Mouse (Mus musculus) liver, embryonic 11.5 days (tissue): ENCODE data around the gene Chl1. TPM values are rescaled to one million over a fixed set of nuclear protein-coding genes. Genes with fewer than 3 reads are reported as not detected.

ENCODE experiments used
- ATAC-seq: fragments of 200-750 bp; cut with Nextera tagmentation; replicated peaks from 2 replicates; pipeline ENCODE4 v1.8.0; 2017; ENCODE audit warnings: moderate number of reproducible peaks, mild to moderate bottlenecking, moderate TSS enrichment, moderate library complexity; ENCODE audit not compliant: low FRiP score
- DNase-seq: peaks from one replicate; pipeline ENCODE4 v3.0.0-alpha.2; 2017; ENCODE audit warnings: low spot score
- H3K27ac ChIP-seq: fragments of 300-500 bp; sonication (generic); 2 replicates; pipeline ENCODE4 v1.5.1; 2014; ENCODE audit warnings: mild to moderate bottlenecking, low read depth, low read length, control low read depth
- H3K27me3 ChIP-seq: fragments of 300-500 bp; sonication (generic); replicated peaks from 2 replicates; pipeline ENCODE4 v1.6.1; 2014; ENCODE audit warnings: low read length, mixed read lengths; ENCODE audit not compliant: control insufficient read depth, insufficient read depth
- H3K36me3 ChIP-seq: fragments of 300-500 bp; sonication (generic); 2 replicates; pipeline ENCODE4 v1.6.1; 2014; ENCODE audit warnings: mild to moderate bottlenecking, low read length, moderate library complexity, mixed read lengths; ENCODE audit not compliant: control insufficient read depth, insufficient read depth
- H3K4me1 ChIP-seq: fragments of 300-500 bp; sonication (generic); replicated peaks from 2 replicates; pipeline ENCODE4 v1.6.1; 2014; ENCODE audit warnings: low read length, mixed read lengths; ENCODE audit not compliant: control insufficient read depth, insufficient read depth
- H3K4me2 ChIP-seq: fragments of 300-500 bp; sonication (generic); 2 replicates; pipeline ENCODE4 v1.6.1; 2014; ENCODE audit warnings: mild to moderate bottlenecking, control low read depth, moderate library complexity
- H3K4me3 ChIP-seq: fragments of 300-500 bp; sonication (generic); 2 replicates; pipeline ENCODE4 v1.5.1; 2014; ENCODE audit warnings: low read depth, low read length, control low read depth
- H3K9ac ChIP-seq: fragments of 300-500 bp; sonication (generic); 2 replicates; pipeline ENCODE4 v1.6.1; 2014; ENCODE audit warnings: low read depth, low read length, control low read depth
- H3K9me3 ChIP-seq: fragments of 300-500 bp; sonication (generic); 2 replicates; pipeline ENCODE4 v1.6.1; 2016; ENCODE audit warnings: low read length, inconsistent platforms, mixed read lengths; ENCODE audit not compliant: control insufficient read depth
- WGBS: fragments of 180-500 bp; shearing (Covaris S2); extraction: QIAGEN DNeasy Blood & Tissue Kit; methylation state at CpG from one replicate; pipeline ENCODE4 v1.1.7; 2014; 5-methylcytosine and 5-hydroxymethylcytosine counted together
- polyA plus RNA-seq: library from polyadenylated mRNA; unstranded; fragments of >200 nt; fragmentation: Nextera tagmentation; extraction: Ambion mirVana; gene quantifications from 2 replicates; pipeline ENCODE4 v1.2.1, GENCODE M21; 2014

Chl1 gene
- polyA plus RNA-seq = 0.12 and 0.32 TPM in 2 replicates

- 5% methylated on average over 25 of the region's 25 CpGs for WGBS
- H3K27ac ChIP-seq = no peak within 1 kb of the TSS
- DNase-seq = no peak
- H3K4me1 ChIP-seq = no peaks in the 10 kb centered on the region
- H3K27me3 ChIP-seq = peaks cover 30% of the 10 kb centered on the region
- ATAC-seq = no peak
- no peaks in the 10 kb centered on the region for H3K36me3 ChIP-seq
- H3K9ac ChIP-seq = no peak within 1 kb of the TSS
- no peak within 1 kb of the TSS for H3K4me3 ChIP-seq
- H3K4me2 ChIP-seq = peak within 1 kb of the TSS; percentile 65
- H3K9me3 ChIP-seq = no peaks in the 10 kb centered on the region
Observed at GRCm38 (mm10) chr6:103510392-103511289, at the start of gene Chl1. TSS of gene Chl1 (plus strand) at chr6:103510586.

- WGBS = 54% methylated on average over 5 of the region's 5 CpGs
Observed at GRCm38 (mm10) chr6:103465479-103466080, 44.8 kb upstream of the Chl1 start.

GRCm38 (mm10) chr6:103473316-103473715 lies 37.1 kb upstream of the Chl1 start:
- Histone ChIP-seq H3K9me3 (no peaks in the 10 kb centered on the region), H3K27me3 (no peaks in the 10 kb centered on the region), H3K36me3 (no peaks in the 10 kb centered on the region), H3K4me1 (no peaks in the 10 kb centered on the region), H3K9ac (no peak overlapping the region), H3K4me2 (no peak overlapping the region), H3K27ac (no peak overlapping the region), H3K4me3 (no peak overlapping the region)
- ATAC-seq = peak; percentile 81
- no peak for DNase-seq
- 27% methylated on average over 5 of the region's 5 CpGs for WGBS

More at GRCm38 (mm10) chr6:103465479-103466080, 44.8 kb upstream of the Chl1 start:
- Histone ChIP-seq H3K27ac (no peak overlapping the region), H3K27me3 (no peaks in the 10 kb centered on the region), H3K9ac (no peak overlapping the region), H3K4me3 (no peak overlapping the region), H3K4me1 (no peaks in the 10 kb centered on the region), H3K4me2 (no peak overlapping the region), H3K36me3 (no peaks in the 10 kb centered on the region), H3K9me3 (no peaks in the 10 kb centered on the region)
- ATAC-seq (no peak), DNase-seq (no peak)

- Histone ChIP-seq H3K4me2 (no peak overlapping the region), H3K27me3 (no peaks in the 10 kb centered on the region), H3K4me1 (no peaks in the 10 kb centered on the region), H3K9me3 (no peaks in the 10 kb centered on the region), H3K4me3 (no peak overlapping the region), H3K36me3 (no peaks in the 10 kb centered on the region), H3K27ac (no peak overlapping the region), H3K9ac (no peak overlapping the region)
- no peak for ATAC-seq
- WGBS = 69% methylated on average over 1 of the region's 1 CpGs
- DNase-seq = no peak
Observed at GRCm38 (mm10) chr6:103487199-103487598, 23.2 kb upstream of the Chl1 start.

GRCm38 (mm10) chr6:103498404-103498803 lies 12.0 kb upstream of the Chl1 start:
- WGBS = 76% methylated on average over 4 of the region's 4 CpGs
- no peak for DNase-seq
- no peaks in the 10 kb centered on the region for H3K9me3 ChIP-seq

GRCm38 (mm10) chr6:103504065-103504464 lies 6.3 kb upstream of the Chl1 start:
- no peak overlapping the region for H3K4me2 ChIP-seq
- no peak overlapping the region for H3K27ac ChIP-seq
- no peaks in the 10 kb centered on the region for H3K36me3 ChIP-seq
- ATAC-seq (no peak), DNase-seq (no peak)
- H3K4me3 ChIP-seq = no peak overlapping the region
- 54% methylated on average over 3 of the region's 3 CpGs for WGBS
- no peaks in the 10 kb centered on the region for H3K9me3 ChIP-seq
- H3K27me3 ChIP-seq = no peaks in the 10 kb centered on the region
- no peak overlapping the region for H3K9ac ChIP-seq
- H3K4me1 ChIP-seq = no peaks in the 10 kb centered on the region

More at GRCm38 (mm10) chr6:103498404-103498803, 12.0 kb upstream of the Chl1 start:
- H3K4me1 ChIP-seq = no peaks in the 10 kb centered on the region
- H3K27me3 ChIP-seq = no peaks in the 10 kb centered on the region
- no peak for ATAC-seq
- H3K27ac ChIP-seq = no peak overlapping the region
- H3K9ac ChIP-seq = no peak overlapping the region
- H3K4me3 ChIP-seq = no peak overlapping the region
- no peaks in the 10 kb centered on the region for H3K36me3 ChIP-seq
- H3K4me2 ChIP-seq = no peak overlapping the region

- Histone ChIP-seq H3K27me3 (peaks cover 27% of the 10 kb centered on the region), H3K9me3 (no peaks in the 10 kb centered on the region), H3K27ac (no peak overlapping the region), H3K4me2 (no peak overlapping the region), H3K4me1 (no peaks in the 10 kb centered on the region), H3K9ac (no peak overlapping the region), H3K36me3 (no peaks in the 10 kb centered on the region), H3K4me3 (no peak overlapping the region)
- DNase-seq (no peak), ATAC-seq (no peak)
- 61% methylated on average over 3 of the region's 3 CpGs for WGBS
Observed at GRCm38 (mm10) chr6:103507751-103508575, 2.4 kb upstream of the Chl1 start.

- Histone ChIP-seq H3K36me3 (no peaks in the 10 kb centered on the region), H3K4me1 (no peaks in the 10 kb centered on the region), H3K9me3 (no peaks in the 10 kb centered on the region), H3K9ac (no peak overlapping the region), H3K27ac (no peak overlapping the region), H3K27me3 (peaks cover 30% of the 10 kb centered on the region), H3K4me2 (no peak overlapping the region), H3K4me3 (no peak overlapping the region)
- no peak for DNase-seq
- 80% methylated on average over 4 of the region's 4 CpGs for WGBS
- no peak for ATAC-seq
Observed at GRCm38 (mm10) chr6:103509596-103509995, 790 bp upstream of the Chl1 start.
